Mouse (Mus musculus): ENCODE measurements around the gene Hilpda. TPM values are rescaled to one million over a fixed set of nuclear protein-coding genes. Genes with fewer than 3 reads are reported as not detected.

The Hilpda gene
- polyA plus RNA-seq, 1 experiment from 2014 or later, result 23.4 TPM

Other genes starting within 250 kb of the Hilpda start
- gene Lep, start 212.3 kb upstream of the Hilpda start, polyA plus RNA-seq (2015; fragmentation: Nextera tagmentation; extraction: Ambion mirVana), result not detected in 2 replicates
- gene Rbm28, start 107.5 kb upstream of the Hilpda start, polyA plus RNA-seq (2015; fragmentation: Nextera tagmentation; extraction: Ambion mirVana), result 8.5 and 9.4 TPM in 2 replicates
- gene Prrt4, start 92.9 kb upstream of the Hilpda start, polyA plus RNA-seq (2015; fragmentation: Nextera tagmentation; extraction: Ambion mirVana), result 0.02 and 0.06 TPM in 2 replicates
- 8.0 and 10.6 TPM in 2 replicates for gene Impdh1, start 56.1 kb upstream of the Hilpda start, polyA plus RNA-seq (2015; fragmentation: Nextera tagmentation; extraction: Ambion mirVana)
- 0.12 and 0.16 TPM in 2 replicates for gene Fam71f2, start 7.1 kb downstream of the Hilpda start, polyA plus RNA-seq (2015; fragmentation: Nextera tagmentation; extraction: Ambion mirVana)
- not detected in 2 replicates for gene Fam71f1, start 46.7 kb downstream of the Hilpda start, polyA plus RNA-seq (2015; fragmentation: Nextera tagmentation; extraction: Ambion mirVana)
- 100 and 106 TPM in 2 replicates for gene Calu, start 75.6 kb downstream of the Hilpda start, polyA plus RNA-seq (2015; fragmentation: Nextera tagmentation; extraction: Ambion mirVana)
- gene Opn1sw, start 116.0 kb downstream of the Hilpda start, polyA plus RNA-seq (2015; fragmentation: Nextera tagmentation; extraction: Ambion mirVana), result 0.03 TPM in 1 of 2 replicates, not detected in the other
- gene Ccdc136, start 123.8 kb downstream of the Hilpda start, polyA plus RNA-seq (2015; fragmentation: Nextera tagmentation; extraction: Ambion mirVana), result 0.13 and 0.45 TPM in 2 replicates
- 0.91 and 1.1 TPM in 2 replicates for gene Flnc, start 160.8 kb downstream of the Hilpda start, polyA plus RNA-seq (2015; fragmentation: Nextera tagmentation; extraction: Ambion mirVana)
- gene Atp6v1f, start 195.2 kb downstream of the Hilpda start, polyA plus RNA-seq (2015; fragmentation: Nextera tagmentation; extraction: Ambion mirVana), result 125 and 127 TPM in 2 replicates
- not detected in 2 replicates for gene Atp6v1fnb, start 198.9 kb downstream of the Hilpda start, polyA plus RNA-seq (2015; fragmentation: Nextera tagmentation; extraction: Ambion mirVana)
- 1.6 and 2.9 TPM in 2 replicates for gene Kcp, start 235.5 kb downstream of the Hilpda start, polyA plus RNA-seq (2015; fragmentation: Nextera tagmentation; extraction: Ambion mirVana)